Mouse (Mus musculus): ENCODE data around the gene Rnf151.
"Not testable (repeated sequence)": the region's sequence is repeated elsewhere in the genome, so short reads cannot be mapped to it uniquely, and the experiment has no call there.

The Rnf151 gene

DNA sequence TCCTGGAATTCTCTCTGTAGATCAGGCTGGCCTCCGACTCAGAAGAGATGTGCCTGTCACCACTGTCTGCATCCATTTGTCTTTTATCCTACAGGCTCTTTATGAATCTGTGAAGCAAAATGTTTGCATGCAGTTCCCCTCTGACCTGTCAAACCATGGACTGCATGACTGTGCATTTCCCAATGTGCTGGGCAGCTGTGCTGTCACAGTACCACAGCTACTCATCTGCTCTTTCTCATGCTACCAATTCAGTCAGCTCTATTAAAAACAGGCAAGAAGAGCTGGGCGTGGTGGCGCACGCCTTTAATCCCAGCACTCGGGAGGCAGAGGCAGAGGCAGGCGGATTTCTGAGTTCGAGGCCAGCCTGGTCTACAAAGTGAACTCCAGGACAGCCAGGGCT is 50.9 kb downstream of the Rnf151 start:
- DNase-seq (ENCODE audit: low spot score), result not testable (repeated sequence)
